Mouse (Mus musculus): ENCODE results near the gene Fitm2. TPM values are rescaled to one million over a fixed set of nuclear protein-coding genes. Genes with fewer than 3 reads are reported as not detected.

Fitm2 gene
- polyA plus RNA-seq, 1 experiment: 6.0 TPM

- TF ChIP-seq GATA1 (IDR thresholded peaks at IDR 0.05; ENCODE audit: low read length): no peak
Observed at GRCm38 (mm10) chr2:163469711-163470110, 2.7 kb downstream of the Fitm2 start.

DNA sequence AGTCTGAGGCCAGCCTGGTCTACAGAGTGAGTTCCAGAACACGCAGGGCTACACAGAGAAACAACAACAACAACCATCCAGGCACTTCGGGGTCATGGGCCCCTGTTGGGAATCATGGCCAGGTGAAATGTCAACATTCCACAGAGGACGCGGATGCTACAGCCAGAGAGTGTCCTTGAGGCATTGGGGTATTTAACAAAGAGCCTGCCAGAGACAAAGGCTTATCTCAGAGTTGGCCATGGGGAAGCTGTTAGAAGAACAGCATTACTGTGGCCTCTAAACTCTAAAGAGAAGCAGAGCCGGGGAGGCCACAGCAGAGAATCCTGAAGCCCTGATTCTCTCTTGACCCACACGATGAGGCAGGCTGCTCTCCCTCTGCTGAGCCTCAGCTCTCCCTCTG is 3.6 kb downstream of the Fitm2 start:
- TF ChIP-seq GATA1 (IDR thresholded peaks at IDR 0.05; ENCODE audit: low read length): no peak

DNA sequence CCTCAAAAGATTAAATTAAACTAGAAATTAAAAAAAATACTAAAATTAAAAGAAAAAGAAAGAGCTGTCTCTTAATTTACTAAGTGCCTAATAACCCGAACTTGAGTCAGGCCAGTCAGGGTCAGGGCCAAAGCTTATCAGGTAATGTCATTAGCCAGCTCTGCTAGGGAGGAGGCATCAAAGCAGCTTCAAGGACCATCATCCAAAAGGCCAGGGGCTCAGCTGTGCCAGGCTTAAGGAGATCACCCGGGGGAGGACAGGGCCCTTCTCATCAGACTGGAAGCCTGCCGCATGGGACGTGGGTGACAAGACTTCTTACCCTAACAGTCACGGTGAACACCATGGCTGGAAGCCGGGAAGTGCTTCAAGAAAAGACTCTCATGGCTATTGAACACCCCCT is 4.8 kb downstream of the Fitm2 start:
- no peak for TF ChIP-seq GATA1 (IDR thresholded peaks at IDR 0.05; ENCODE audit: low read length)

DNA sequence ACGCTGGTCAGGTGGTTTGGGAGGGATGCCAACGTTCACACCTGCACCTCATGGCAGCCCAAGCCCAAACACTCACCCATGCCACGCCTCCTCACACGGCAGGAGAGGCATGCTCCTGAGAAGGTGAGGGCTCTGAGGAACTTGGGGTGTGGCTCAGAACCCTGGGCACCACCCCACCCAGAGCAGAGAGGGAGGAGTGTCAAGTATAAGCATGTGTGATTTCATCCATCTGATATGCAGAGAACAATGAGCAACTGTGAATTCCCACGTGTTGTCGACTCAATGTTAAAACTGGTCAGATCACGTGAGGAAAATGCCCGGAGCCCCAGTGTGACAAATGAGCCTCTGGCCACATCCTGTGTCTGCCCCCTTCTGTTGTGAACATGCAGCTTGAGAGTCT is 5.7 kb downstream of the Fitm2 start:
- no peak for TF ChIP-seq GATA1 (IDR thresholded peaks at IDR 0.05; ENCODE audit: low read length)

GRCm38 (mm10) chr2:163464562-163464961 is 7.9 kb downstream of the Fitm2 start:
- no peak for TF ChIP-seq GATA1 (IDR thresholded peaks at IDR 0.05; ENCODE audit: low read length)

DNA sequence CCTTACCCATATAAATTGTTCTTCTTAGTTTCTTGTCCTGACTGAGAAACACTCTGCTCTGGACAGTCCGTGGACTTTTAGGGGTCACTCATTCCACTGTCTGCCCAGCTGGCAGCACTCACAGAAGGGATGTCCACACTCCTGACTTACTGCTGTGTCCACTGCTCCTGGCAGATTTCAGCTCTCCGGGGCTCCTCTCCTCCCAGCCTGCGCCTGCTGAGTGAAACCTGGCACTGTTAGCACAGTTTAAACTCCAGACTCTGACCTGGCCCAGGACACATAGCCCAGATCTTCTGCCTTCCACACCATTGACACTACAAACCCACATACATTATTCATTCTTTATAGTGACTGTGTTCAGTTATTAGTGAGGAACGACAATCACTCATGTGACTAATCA is 8.4 kb downstream of the Fitm2 start:
- TF ChIP-seq GATA1 (IDR thresholded peaks at IDR 0.05; ENCODE audit: low read length): no peak

DNA sequence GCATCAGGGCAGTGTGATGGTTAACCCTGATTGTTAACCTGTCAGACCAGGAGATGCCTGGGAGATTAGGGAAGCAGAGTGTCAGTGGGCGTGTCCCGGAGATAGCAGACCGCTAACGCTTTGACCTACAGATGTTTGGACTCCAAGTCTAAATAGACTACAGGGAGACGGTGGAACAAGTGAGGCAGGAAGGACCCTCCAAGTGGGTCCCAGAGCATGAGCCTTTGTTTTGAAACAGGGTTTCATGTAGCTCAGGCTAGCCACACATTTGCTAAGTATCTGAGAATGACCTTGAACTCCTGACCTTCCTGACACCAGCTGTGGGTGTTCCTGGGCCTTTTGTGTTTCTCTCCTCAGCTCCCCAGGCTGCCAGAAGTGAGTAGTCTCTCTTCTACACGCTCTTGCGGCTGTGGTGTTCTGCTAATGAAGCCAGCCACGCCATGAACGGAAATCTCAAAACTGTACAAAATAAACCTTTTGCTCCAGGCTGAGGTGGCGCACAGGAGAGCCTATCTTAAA is 9.1 kb downstream of the Fitm2 start:
- TF ChIP-seq GATA1 (IDR thresholded peaks at IDR 0.05; ENCODE audit: low read length): no peak

- no peak for TF ChIP-seq GATA1 (IDR thresholded peaks at IDR 0.05; ENCODE audit: low read length)
Observed at GRCm38 (mm10) chr2:163462801-163463200, 9.6 kb downstream of the Fitm2 start.

- no peak for TF ChIP-seq GATA1 (IDR thresholded peaks at IDR 0.05; ENCODE audit: low read length)
Observed at GRCm38 (mm10) chr2:163462386-163462785, 10.0 kb downstream of the Fitm2 start.

- no peak for TF ChIP-seq GATA1 (IDR thresholded peaks at IDR 0.05; ENCODE audit: low read length)
Observed at GRCm38 (mm10) chr2:163460622-163461021, 11.8 kb downstream of the Fitm2 start.

- TF ChIP-seq GATA1 (IDR thresholded peaks at IDR 0.05; ENCODE audit: low read length): no peak
Observed at GRCm38 (mm10) chr2:163459380-163459779, 13.0 kb downstream of the Fitm2 start.

DNA sequence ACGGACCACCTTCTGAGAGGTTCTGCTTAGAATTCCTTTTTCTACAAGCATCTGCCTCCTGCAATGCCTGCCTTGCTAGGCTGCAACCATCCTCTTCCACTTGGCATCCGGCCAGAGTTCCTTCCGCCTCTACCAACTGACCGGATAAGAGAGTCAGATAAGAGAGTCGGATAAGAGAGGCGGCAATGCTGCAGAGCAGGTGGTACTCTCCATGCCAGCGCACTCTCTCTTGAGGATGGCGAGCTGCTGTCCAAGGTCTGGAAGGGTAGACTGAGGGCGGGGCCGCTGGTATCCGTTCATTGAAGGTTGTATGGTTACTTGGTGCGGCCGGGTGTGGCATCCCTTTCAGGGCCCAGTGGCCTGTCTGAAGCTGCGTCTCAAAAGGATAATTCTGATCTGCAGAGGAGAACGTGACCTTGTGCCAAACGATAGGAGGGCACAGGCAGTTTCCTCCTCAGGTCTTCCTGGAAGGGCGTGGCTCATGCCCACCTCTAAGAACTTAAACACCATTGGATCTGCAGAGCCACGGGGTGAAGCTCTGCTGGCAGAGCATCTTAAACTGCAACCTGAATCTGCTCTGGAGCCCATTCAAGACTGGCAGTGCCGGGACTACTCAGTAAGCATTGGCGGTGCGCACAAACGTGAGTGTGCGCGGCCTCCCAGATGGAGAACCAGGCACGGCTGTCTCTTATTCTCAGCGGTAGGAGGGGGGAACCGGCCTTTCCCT is 13.7 kb downstream of the Fitm2 start:
- no peak for TF ChIP-seq GATA1 (IDR thresholded peaks at IDR 0.05; ENCODE audit: low read length)

DNA sequence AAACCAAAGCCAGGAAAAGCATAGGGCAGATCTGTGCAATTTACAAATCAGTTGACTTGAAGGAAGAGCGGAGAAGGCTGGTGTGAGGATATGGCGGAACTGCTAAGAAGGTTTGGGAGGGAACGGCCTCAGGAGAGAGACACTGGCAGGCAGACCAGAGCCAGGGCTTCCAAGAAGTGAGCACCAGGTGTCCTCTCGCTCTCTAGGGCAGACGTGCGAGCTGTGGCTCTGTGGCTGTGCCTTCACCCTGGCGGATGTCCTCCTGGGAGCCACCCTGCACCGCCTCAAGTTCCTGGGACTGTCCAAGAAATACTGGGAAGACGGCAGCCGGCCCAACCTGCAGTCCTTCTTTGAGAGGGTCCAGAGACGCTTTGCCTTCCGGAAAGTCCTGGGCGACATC is 19.1 kb downstream of the Fitm2 start:
- no peak for TF ChIP-seq GATA1 (IDR thresholded peaks at IDR 0.05; ENCODE audit: low read length)

GRCm38 (mm10) chr2:163452738-163453137 is 19.7 kb downstream of the Fitm2 start:
- no peak for TF ChIP-seq GATA1 (IDR thresholded peaks at IDR 0.05; ENCODE audit: low read length)

GRCm38 (mm10) chr2:163450668-163451295 is 21.6 kb downstream of the Fitm2 start:
- no peak for TF ChIP-seq GATA1 (IDR thresholded peaks at IDR 0.05; ENCODE audit: low read length)

GRCm38 (mm10) chr2:163449276-163449675 is 23.2 kb downstream of the Fitm2 start:
- no peak for TF ChIP-seq GATA1 (IDR thresholded peaks at IDR 0.05; ENCODE audit: low read length)

- no peak for TF ChIP-seq GATA1 (IDR thresholded peaks at IDR 0.05; ENCODE audit: low read length)
Observed at GRCm38 (mm10) chr2:163447375-163447774, 25.1 kb downstream of the Fitm2 start.

Data from G1E-ER4 (cell line).